Mouse (Mus musculus): ENCODE results near the gene Gm14862. TPM values are rescaled to one million over a fixed set of nuclear protein-coding genes. Genes with fewer than 3 reads are reported as not detected.
"Not testable (repeated sequence)": the region's sequence is repeated elsewhere in the genome, so short reads cannot be mapped to it uniquely, and the experiment has no call there.

The Gm14862 gene
- not detected in 2 replicates for total RNA-seq (2017)

GRCm38 (mm10) chrX:9256766-9257165, at the start of gene Gm14862:
Gene Gm14862, minus strand, starts transcription at chrX:9256899.
- no peak for ATAC-seq (ENCODE audit: extremely low read depth, insufficient number of reproducible peaks, low FRiP score, poor library complexity, severe bottlenecking)

GRCm38 (mm10) chrX:9303455-9303854, 46.8 kb upstream of the Gm14862 start:
- ATAC-seq (ENCODE audit: extremely low read depth, insufficient number of reproducible peaks, low FRiP score, poor library complexity, severe bottlenecking), result no peak

GRCm38 (mm10) chrX:9302791-9303190, 46.1 kb upstream of the Gm14862 start:
- ATAC-seq (ENCODE audit: extremely low read depth, insufficient number of reproducible peaks, low FRiP score, poor library complexity, severe bottlenecking), result no peak

- no peak for ATAC-seq (ENCODE audit: extremely low read depth, insufficient number of reproducible peaks, low FRiP score, poor library complexity, severe bottlenecking)
These were observed 41.7 kb upstream of the Gm14862 start for GRCm38 (mm10) chrX:9298413-9298864.

- not testable (repeated sequence) for ATAC-seq (ENCODE audit: extremely low read depth, insufficient number of reproducible peaks, low FRiP score, poor library complexity, severe bottlenecking)
These were observed 36.6 kb upstream of the Gm14862 start for GRCm38 (mm10) chrX:9293140-9293829.

- ATAC-seq (ENCODE audit: extremely low read depth, insufficient number of reproducible peaks, low FRiP score, poor library complexity, severe bottlenecking), result not testable (repeated sequence)
These were observed 26.8 kb upstream of the Gm14862 start, which contains the start of gene H2al1m for GRCm38 (mm10) chrX:9283464-9283863. Gene H2al1m, plus strand, starts transcription at chrX:9283764.

- no peak for ATAC-seq (ENCODE audit: extremely low read depth, insufficient number of reproducible peaks, low FRiP score, poor library complexity, severe bottlenecking)
These were observed 17.6 kb upstream of the Gm14862 start for GRCm38 (mm10) chrX:9274321-9274720.

GRCm38 (mm10) chrX:9273377-9274002, 16.8 kb upstream of the Gm14862 start:
- ATAC-seq (ENCODE audit: extremely low read depth, insufficient number of reproducible peaks, low FRiP score, poor library complexity, severe bottlenecking), result no peak

GRCm38 (mm10) chrX:9272460-9273361, 16.0 kb upstream of the Gm14862 start, which contains the start of gene Xk:
Gene Xk, plus strand, starts transcription at chrX:9272756.
- peak; percentile 81 for ATAC-seq (ENCODE audit: extremely low read depth, insufficient number of reproducible peaks, low FRiP score, poor library complexity, severe bottlenecking)

- ATAC-seq (ENCODE audit: extremely low read depth, insufficient number of reproducible peaks, low FRiP score, poor library complexity, severe bottlenecking), result no peak
These were observed 15.3 kb upstream of the Gm14862 start for GRCm38 (mm10) chrX:9271947-9272459.

- ATAC-seq (ENCODE audit: extremely low read depth, insufficient number of reproducible peaks, low FRiP score, poor library complexity, severe bottlenecking), result no peak
These were observed 14.4 kb upstream of the Gm14862 start for GRCm38 (mm10) chrX:9271112-9271511.

GRCm38 (mm10) chrX:9259267-9259666, 2.6 kb upstream of the Gm14862 start:
- no peak for ATAC-seq (ENCODE audit: extremely low read depth, insufficient number of reproducible peaks, low FRiP score, poor library complexity, severe bottlenecking)

- no peak for ATAC-seq (ENCODE audit: extremely low read depth, insufficient number of reproducible peaks, low FRiP score, poor library complexity, severe bottlenecking)
These were observed 1.1 kb upstream of the Gm14862 start for GRCm38 (mm10) chrX:9257831-9258230.

GRCm38 (mm10) chrX:9254901-9255300, 1.8 kb downstream of the Gm14862 start:
- ATAC-seq (ENCODE audit: extremely low read depth, insufficient number of reproducible peaks, low FRiP score, poor library complexity, severe bottlenecking), result no peak

- ATAC-seq (ENCODE audit: extremely low read depth, insufficient number of reproducible peaks, low FRiP score, poor library complexity, severe bottlenecking), result peak; percentile 36; the same call in 1 of the 2 replicates
These were observed 2.7 kb downstream of the Gm14862 start for GRCm38 (mm10) chrX:9253990-9254389.

GRCm38 (mm10) chrX:9248911-9249310, 7.8 kb downstream of the Gm14862 start:
- ATAC-seq (ENCODE audit: extremely low read depth, insufficient number of reproducible peaks, low FRiP score, poor library complexity, severe bottlenecking), result no peak

- ATAC-seq (ENCODE audit: extremely low read depth, insufficient number of reproducible peaks, low FRiP score, poor library complexity, severe bottlenecking), result no peak
These were observed 11.9 kb downstream of the Gm14862 start for GRCm38 (mm10) chrX:9244603-9245336.

GRCm38 (mm10) chrX:9243381-9243864, 13.3 kb downstream of the Gm14862 start:
- no peak for ATAC-seq (ENCODE audit: extremely low read depth, insufficient number of reproducible peaks, low FRiP score, poor library complexity, severe bottlenecking)

All from neutrophil, adult 5-6 weeks (primary cell).